Mouse (Mus musculus): ENCODE data around the gene Mettl25. TPM values are rescaled to one million over a fixed set of nuclear protein-coding genes. Genes with fewer than 3 reads are reported as not detected.

Gene Mettl25
- total RNA-seq (2021), result 1 to 10 TPM; 5.1 TPM

DNA sequence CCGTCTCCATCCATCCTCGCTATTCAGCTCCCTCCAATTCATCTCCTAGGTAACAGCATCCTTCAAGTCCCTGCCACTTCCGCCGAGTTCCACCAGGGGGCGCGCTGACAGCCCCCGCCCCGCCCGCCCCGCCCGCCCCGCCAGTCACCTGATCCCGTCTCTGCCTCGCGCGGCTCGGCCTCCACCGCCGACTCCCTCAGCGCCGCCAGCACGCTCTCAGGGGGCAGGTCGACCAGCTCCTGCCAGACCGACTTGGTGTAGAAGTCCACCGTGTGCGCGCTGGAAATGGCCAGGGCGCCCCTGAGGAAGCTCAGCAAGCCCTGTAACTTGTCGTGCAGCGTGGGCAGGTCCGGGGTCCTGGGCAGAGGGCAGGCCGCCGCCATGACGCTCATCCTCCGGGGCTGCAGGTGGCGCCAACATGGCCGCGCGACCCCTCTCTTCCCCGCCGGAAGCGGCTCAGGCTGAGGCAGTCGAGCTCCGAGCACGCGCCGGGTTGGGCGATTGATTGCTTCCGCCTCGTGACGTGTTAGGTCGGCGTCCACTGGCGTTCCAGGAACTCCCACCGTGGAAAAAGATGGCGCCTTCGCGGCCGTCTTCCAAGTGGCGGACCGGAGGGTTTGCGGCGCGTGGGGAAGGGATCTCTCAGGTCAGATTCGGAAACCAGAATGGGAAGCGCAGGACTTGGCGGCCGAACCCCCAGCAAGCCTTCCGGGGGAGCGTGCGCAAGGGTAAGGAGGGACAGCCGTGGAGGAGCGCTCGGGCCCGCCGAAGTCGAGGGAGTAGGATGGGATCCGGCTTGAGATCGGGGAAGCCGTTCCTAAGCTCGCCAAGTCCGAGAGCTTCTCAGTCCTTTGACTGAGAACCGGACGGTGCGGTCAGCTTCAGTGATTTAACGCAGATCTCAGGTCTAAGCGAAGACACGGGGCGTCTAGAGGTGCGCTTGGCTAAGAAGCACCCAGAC is at the start of gene Mettl25, which contains the start of gene Ccdc59:
Mettl25 (minus strand) TSS at position 453 of the 961 bp plus-strand sequence.
Ccdc59 (plus strand) TSS at position 140 of the 961 bp plus-strand sequence.
- intact Hi-C loops (cut with DNase I), result no loop called here
- peak; percentile 97 to 99 for DNase-seq

DNA sequence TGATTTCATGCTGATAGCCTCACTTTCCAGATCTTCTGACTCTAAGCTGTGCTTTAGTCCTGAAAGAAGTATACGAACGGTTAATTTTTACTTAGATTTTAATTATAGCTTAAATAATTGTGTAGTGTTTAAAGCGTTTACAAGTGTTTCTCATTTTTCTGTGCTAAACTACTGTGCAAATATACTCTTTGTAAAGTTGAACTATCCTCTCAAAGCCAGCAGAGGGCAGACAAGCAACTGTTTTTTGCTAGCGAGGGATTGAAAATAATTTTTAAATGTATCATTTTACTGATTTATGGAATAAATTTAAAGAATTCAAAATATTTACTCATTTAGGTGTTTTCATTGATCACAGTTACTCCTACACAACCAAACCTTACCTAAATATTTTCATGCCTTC is 26.1 kb upstream of the Mettl25 start:
- intact Hi-C loops (cut with DNase I), result loop anchor here (2.0 kb wide), 1 partner anchor 717 kb away; no protein-coding TSS in a partner anchor
- DNase-seq, result no peak

DNA sequence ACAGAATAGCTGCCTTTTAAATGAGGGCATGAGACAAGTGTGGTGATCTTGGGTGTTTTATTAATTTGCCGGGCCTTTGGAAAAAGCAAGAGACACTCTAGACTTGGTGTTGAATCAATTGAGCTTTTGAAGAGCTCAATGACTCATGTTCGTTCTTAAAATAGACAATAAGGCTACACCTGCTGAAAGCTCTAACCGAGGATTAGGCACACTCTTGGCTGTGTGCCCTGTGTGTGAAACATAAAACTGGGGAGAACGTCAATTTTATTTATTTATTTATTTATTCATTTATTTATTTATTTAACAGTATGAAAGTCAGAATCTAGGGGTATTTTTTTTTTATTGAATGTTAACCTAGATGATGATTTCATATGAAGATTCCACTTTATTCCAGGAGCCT is 10.0 kb upstream of the Mettl25 start:
- DNase-seq, result no peak
- intact Hi-C loops (cut with DNase I), result no loop called here

DNA sequence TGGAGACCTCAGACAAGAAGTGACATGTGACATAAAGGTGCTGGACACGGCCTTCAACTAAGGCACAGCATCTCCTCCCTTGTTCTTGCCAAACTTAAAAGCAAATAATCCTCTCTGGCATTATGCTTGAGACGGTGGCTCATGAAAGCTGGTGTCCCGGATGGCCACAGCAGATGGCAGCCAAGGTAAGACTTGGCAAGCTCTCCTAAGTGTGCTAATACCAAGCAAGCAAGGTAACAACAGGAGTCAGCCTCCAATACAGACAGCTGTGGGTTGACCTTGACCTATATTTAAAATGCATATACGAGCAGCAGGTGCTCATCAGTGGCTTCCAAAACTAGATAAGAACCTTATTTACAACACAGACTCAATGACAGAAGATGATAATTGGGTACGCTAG is 9.1 kb upstream of the Mettl25 start:
- intact Hi-C loops (cut with DNase I), result no loop called here
- DNase-seq, result no peak

DNA sequence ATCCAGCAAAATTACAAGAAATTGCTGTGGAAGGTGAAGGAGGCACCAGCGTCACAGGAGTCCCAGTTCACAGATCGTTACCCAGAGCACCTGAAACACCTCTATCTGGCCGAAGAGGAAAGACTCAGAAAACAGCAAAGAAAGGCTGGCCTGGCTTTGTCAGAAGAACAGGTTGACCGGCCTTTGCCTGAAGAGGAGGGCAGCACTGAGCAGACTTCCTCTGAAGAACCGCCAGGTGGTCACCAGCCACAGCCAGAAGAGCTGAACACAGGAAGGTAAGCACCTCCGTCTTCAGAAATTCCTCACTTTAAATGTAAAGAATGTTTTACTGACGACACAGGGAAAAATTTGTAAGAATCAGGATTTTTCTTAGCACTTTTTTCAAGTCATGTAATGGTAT is 1.4 kb upstream of the Mettl25 start:
- intact Hi-C loops (cut with DNase I), result no loop called here

DNA sequence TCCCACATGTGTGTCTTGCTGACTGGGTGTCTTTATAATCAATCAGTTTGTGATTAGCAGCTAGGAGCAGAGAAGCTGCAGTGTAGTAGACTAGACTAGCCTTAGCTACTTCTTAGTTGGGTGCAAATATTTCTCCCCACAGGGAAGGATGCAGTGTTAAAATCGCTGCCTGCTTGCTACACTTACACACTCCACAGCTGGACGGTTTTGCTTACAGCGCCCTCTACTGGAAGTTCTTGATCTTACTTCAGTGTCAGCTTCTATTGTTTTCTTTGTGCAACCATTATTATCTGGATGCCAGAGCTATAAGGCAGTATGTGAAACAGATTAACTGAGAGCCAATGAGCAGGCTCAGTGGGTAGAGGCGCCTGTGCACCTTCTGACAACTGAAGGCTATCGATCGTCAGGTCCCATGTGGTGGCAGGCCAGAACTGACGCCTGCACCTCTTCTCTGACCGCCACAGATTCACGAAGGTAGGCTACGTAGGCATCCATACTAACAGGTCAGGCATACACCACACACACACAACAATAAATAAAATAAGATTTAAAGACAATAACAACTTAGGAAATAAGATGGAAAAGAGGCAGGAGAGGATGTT is 6.5 kb downstream of the Mettl25 start:
- no peak for DNase-seq
- intact Hi-C loops (cut with DNase I), result no loop called here

More for the DNA sequence above, 1.4 kb upstream of the Mettl25 start:
- no peak for DNase-seq

DNA sequence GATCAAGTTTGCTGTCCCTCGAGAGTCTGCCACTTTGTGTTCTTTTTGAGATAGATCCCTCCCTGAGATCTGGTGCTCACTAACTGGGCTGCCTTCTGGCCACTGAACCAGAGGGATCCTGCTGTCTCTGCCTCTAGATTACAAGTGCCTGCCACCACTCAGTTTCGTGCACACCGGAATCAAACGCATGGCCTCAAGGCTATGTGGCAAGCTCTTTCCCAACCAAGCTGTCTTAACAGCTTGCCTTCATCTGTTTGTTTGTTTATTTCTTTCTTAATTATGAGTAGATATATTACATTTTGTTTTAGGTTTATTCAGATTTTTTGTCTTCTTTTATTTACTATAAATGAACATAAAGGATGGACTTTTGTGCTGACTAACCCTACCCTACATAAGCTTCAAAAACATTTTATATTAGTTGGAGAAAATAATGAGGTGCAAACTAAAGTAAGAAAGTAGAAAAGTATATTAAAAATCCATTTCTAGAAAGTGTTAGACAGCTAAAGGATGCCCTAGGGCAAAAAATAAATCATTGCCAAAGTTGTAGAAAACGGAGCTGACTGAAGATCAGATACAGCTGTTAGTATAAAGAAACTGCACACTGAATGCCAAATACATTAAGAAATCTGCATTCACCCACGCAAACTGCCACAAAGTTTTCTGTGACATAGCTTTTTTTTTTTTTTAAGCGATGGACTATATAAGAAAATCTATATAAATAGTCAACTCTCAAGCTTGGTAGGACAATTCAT is 34.7 kb downstream of the Mettl25 start:
- DNase-seq, result no peak
- intact Hi-C loops (cut with DNase I), result no loop called here

DNA sequence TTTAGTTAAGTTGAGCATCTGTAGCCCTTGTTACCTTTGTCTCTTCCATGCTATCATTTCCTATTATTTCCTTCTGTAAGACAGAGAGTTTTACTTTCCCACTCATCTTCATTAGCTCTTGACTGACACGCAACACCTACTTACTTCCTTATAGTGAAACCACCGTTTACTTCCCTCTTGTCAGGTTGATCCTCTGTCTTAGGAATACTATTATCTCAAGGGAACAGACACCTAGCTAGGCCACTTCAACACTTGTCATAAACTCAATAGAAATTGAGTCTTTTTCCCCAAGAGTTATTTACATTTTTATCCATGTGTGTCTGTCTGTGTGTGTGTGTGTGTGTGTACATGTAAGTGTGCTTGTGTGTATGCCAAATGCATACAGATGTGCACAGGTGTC is 37.7 kb downstream of the Mettl25 start:
- no peak for DNase-seq

DNA sequence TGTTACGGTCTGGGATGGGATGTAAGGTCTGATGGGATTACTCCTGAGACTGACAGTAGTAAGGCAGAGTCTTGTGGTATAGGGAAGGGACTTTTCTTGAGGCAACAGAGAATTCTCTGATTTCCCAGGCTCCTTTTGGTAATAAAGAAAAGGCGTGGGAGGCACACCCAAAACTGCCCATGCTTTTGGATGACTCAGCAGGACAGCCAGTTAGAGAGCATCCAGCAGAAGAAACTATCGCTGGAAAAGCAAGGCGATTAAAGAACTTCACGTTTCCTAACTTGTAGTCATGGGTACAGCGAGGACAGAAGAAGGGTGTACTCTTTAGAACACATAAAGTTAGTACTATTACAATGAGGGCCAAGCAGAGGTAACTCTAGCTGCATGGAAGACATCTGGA is 39.0 kb downstream of the Mettl25 start:
- DNase-seq, result no peak
- intact Hi-C loops (cut with DNase I), result no loop called here

More for the DNA sequence above, 37.7 kb downstream of the Mettl25 start:
- intact Hi-C loops (cut with DNase I), result no loop called here

DNA sequence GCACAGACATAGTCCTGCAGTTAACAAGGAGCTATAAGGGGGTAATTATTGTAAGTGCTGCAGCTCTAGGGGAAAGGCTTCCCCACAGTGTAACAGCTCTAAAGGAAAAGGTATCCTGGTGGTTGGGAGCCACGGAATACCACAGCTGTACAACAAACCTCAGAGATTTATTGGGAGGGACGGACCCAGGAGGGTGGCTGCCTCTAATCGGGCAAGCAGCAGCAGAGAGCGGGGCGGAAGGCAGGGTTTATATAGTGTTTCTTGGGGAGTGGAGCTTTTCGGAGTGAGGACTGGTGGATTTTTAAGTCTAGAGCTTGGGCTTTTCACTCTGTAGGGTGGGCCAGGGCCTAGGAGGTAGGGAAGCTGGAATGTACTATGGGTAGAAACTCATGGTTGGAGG is 40.0 kb downstream of the Mettl25 start:
- no peak for DNase-seq
- intact Hi-C loops (cut with DNase I), result no loop called here

DNA sequence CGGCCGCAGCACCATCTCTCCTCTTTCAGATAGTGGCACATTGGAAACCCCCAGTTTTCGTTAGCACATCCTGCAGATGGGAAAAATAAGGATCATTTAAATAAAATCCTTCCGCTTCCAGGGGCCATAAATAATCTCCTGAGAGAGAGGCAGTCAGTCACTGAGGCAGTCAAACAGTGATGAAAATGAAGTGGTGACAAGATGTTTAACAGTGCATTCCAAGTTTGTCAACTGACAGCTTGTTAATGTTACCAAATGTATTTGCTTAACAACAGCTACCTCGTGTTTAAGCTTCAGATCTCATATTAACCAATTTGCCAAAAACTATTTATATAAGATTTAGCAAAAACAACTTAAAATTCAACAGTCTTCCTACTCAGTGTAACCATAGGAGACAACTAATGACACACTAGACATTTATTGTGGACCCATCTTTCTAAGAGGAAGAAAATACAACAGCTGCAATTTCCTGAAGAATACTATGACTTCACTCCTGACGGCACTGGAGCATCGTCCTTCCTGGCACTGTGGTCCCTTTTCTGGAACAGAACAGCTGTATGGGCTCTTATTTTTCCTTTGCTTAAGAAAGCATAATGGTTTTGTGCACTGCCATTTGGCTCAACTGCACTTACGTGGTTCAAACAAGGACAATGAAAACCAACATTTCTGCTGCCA is 43.8 kb downstream of the Mettl25 start:
- no peak for DNase-seq
- intact Hi-C loops (cut with DNase I), result no loop called here

DNA sequence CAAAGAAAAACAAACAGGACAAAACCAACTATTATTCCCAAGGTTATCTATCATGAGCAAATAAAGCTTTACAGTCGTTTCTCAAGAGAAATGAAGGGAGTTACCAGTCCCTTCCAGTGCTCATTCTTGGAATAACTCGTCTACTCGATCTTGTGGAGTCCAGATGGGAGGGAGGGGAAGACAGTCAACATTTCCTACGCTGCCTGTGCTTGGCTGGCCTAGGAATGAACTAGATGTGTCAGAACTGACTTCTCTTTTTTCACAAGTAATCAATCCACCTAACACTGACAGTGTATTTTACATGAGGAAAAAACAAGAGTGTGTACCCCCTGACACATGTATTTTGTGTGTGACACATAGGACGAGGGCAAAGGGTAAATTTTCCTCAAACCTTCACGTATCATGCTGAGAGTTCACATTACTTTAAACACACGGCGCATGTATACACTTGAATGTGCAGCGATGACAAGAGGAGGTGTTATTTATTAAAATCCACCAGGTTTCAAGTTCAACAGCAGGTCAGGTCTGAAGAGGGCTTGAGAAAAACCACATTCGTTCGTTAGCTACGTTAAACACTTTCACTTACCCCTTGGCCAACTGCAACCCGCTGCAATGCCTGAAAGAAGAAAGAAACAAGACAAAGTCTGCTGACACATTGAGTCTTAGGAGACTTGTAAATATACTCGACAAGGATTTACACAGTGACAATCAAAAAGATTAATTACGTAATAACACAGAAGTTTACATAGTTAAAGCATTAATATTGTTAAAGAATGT is 47.2 kb downstream of the Mettl25 start:
- intact Hi-C loops (cut with DNase I), result no loop called here

DNA sequence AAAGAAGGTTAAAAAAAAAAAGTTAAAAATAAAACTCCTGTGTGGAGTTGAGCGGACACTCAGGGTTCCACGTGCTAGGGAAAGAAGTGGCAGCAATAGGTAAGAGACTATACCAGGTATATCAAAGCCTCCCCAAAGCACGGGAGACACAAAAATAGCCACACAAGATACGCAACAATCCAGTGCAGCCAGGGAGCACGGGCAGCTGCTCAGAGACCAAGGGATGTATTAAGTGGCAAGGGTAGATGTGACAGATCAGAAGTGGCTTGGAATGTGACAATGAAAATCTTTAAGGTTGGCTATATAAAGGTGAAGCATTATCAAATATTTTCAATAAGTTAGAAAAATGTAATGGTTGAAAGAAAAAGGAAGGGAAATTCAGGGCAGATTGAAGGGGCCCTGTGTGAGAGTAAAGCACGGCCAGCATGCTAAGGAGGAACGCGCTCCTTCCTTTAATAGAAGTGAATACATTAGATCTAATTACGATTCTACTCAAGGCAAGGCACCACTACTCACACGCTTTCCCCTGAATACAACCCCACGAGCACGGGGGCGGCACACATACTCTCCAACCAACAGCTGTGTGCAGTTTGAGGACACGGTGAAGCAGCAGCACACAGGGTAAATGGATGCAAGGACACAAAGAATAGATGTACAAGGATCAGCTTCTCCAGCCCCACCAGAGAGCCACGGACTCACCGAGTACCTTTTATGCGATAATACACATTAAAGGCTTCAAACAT is 52.3 kb downstream of the Mettl25 start:
- intact Hi-C loops (cut with DNase I), result no loop called here
- DNase-seq, result no peak

More for the DNA sequence above, 47.2 kb downstream of the Mettl25 start:
- DNase-seq, result no peak

DNA sequence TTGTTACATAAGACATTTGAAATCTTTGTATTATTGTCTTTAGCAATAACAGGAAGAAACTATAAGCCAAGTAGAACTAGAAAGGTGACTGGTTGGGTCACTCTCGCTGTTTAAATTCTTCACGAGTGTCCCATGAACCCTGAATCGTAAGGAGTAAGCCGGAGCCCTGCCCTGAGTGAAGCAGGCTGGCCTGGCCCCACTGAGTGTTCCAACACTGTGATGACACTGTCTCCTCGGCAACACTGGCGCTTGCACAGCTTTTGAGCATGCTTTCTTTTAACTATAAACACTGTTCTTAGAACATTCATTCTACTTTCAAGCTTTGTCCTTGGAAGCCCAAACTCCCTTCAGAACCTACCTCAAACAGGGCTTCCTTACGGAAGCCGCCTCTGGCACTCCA is 57.4 kb downstream of the Mettl25 start:
- peak; percentile 13 to 17 for DNase-seq
- intact Hi-C loops (cut with DNase I), result no loop called here

DNA sequence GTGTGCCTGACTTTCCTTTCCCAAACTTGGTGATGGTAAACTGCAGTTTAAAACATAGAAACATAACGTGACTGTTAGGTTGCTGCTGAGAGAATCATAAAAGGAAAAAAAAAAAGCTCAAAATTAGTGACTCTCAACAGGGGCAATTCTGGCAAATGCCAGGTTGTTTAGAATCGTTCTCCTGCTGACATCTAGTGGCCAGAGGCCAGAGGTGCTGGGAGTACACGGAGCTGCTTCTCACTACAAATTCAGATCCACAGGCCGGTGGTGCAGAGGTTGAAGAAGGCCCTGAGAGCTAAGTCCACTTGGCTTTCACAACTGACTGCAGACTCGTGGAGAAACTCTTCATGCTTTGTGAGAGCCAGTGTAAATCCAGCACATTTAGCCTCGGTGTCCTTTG is 66.8 kb downstream of the Mettl25 start:
- intact Hi-C loops (cut with DNase I), result loop anchor here (5.0 kb wide), 1 partner anchor 1787 kb away; no protein-coding TSS in a partner anchor

DNA sequence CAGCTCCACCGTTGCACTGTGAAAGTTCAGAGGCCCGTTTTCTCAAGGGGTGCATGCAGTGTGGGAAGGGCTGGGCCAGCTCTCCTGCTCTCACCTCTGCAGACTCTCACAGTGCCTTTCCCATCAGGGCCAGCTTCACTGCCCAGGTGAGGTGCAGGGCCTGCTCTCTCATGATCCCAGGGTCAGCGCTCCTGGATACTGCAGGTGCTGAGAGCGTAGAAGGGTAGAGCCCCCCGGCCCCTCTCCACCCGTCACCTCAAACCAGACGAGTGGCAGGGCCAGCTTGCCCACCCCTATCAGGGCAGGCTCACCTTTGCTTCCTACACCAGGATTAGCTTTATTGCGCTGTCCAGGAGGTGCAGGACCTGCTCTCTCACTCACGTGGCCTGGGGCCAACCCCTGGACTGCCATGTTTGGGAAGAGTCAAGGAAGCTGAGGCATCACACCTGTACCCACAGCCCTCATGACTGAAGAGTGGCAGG is 68.3 kb downstream of the Mettl25 start:
- intact Hi-C loops (cut with DNase I), result loop anchor here (5.0 kb wide), 1 partner anchor 1786 kb away; no protein-coding TSS in a partner anchor
- no peak for DNase-seq

More for the DNA sequence above, 66.8 kb downstream of the Mettl25 start:
- peak; percentile 43 to 51 for DNase-seq

DNA sequence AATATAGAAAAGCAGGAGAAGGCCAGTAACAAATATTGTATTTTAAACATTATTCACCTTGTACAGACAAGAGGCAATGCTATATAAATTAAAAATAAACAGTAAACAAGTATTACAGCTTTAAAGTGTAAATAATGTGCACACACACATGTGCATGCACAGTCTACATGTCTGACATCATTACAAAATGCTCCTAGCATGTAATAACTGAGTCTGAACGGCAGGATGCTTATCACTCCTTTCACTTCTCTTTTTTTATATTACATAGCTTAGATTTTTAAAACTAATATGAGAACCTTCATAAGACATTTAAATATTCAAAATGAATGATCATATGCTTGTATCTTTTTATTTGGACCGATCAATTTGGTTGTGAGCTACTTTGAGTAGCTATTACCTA is 77.2 kb downstream of the Mettl25 start:
- intact Hi-C loops (cut with DNase I), result no loop called here

DNA sequence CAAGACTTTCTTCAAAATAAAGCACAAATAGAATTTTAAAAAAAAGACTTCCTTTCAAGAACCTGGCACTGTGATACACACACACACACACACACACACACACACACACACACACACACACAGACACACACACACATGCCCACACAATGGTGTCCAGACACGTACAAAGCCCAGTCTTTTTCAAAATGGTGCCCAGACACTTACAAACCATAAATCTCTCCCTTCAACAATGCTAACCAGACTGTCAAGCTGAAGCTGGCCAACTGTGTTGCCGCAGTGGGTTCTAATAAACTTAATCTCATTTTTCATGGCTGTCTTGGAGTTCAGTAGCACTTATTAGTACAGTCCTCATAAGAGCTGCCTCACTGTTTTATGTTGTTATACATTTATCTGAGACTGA is 80.7 kb downstream of the Mettl25 start:
- intact Hi-C loops (cut with DNase I), result no loop called here
- DNase-seq, result no peak

More for the DNA sequence above, 77.2 kb downstream of the Mettl25 start:
- DNase-seq, result no peak

DNA sequence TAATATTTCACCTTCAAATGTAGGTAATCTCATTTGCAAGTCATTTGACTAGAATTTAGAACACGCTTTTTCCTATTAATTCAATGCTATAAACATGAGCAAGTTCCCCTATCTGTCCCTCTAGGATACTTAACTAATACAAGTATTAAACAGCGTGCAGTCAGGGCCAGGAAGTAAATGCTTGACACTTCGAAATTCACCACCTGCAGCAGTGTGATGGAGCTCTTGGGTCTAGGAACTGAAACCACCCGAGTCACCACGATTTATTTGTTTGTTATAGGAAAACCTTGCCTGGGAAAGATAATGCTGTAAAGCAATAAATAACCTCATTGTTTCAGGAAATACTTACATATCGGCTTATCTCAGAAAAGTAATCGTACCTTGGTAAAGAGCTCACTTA is 81.1 kb downstream of the Mettl25 start:
- intact Hi-C loops (cut with DNase I), result no loop called here
- DNase-seq, result no peak

All from heart, postnatal 36 days (tissue).